Mouse (Mus musculus) limb, embryonic 14.5 days (tissue): Measurements from ENCODE around the gene Peak1. TPM values are rescaled to one million over a fixed set of nuclear protein-coding genes. Genes with fewer than 3 reads are reported as not detected.

Experiments used
- ATAC-seq: fragments of 200-750 bp; cut with Nextera tagmentation; 2 replicates; pipeline ENCODE4 v1.8.0; 2017; ENCODE audit warnings: low read depth, moderate number of reproducible peaks, moderate TSS enrichment; ENCODE audit not compliant: low FRiP score
- DNase-seq: peaks from one replicate; pipeline ENCODE4 v3.0.0-alpha.2; 2015; ENCODE audit warnings: low spot score
- H3K27ac ChIP-seq: fragments of 300-500 bp; sonication (generic); replicated peaks from 2 replicates; pipeline ENCODE4 v1.5.1; 2014; ENCODE audit warnings: low read depth, mild to moderate bottlenecking, low read length, moderate library complexity, mixed read lengths
- H3K27me3 ChIP-seq: fragments of 300-500 bp; sonication (generic); 2 replicates; pipeline ENCODE4 v1.6.1; 2014; ENCODE audit warnings: low read length, mixed read lengths; ENCODE audit not compliant: control insufficient read depth, insufficient read depth
- H3K36me3 ChIP-seq: fragments of 300-500 bp; sonication (generic); 2 replicates; pipeline ENCODE4 v1.6.1; 2014; ENCODE audit warnings: mild to moderate bottlenecking, low read length, moderate library complexity, mixed read lengths; ENCODE audit not compliant: control insufficient read depth, insufficient read depth
- H3K4me1 ChIP-seq: fragments of 300-500 bp; sonication (generic); 2 replicates; pipeline ENCODE4 v1.6.1; 2014; ENCODE audit warnings: antibody characterized with exemption, low read length, mixed read lengths; ENCODE audit not compliant: control insufficient read depth, insufficient read depth
- H3K4me2 ChIP-seq: fragments of 300-500 bp; sonication (generic); replicated peaks from 2 replicates; pipeline ENCODE4 v1.6.1; 2014; ENCODE audit warnings: low read depth, mild to moderate bottlenecking, low read length, moderate library complexity; ENCODE audit not compliant: severe bottlenecking
- H3K4me3 ChIP-seq: fragments of 300-500 bp; sonication (generic); replicated peaks from 2 replicates; pipeline ENCODE4 v1.5.1; 2014; ENCODE audit warnings: low read length
- H3K9ac ChIP-seq: fragments of 300-500 bp; sonication (generic); 2 replicates; pipeline ENCODE4 v1.6.1; 2014; ENCODE audit warnings: mild to moderate bottlenecking, low read depth, low read length, moderate library complexity; ENCODE audit not compliant: severe bottlenecking
- H3K9me3 ChIP-seq: fragments of 300-500 bp; sonication (generic); 2 replicates; pipeline ENCODE4 v1.6.1; 2016; ENCODE audit warnings: low read length; ENCODE audit not compliant: control insufficient read depth
- POLR2A ChIP-seq: fragments of 200-500 bp; IDR thresholded peaks from 2 replicates; pipeline ENCODE4 v1.8.0; 2012; ENCODE audit warnings: inconsistent platforms, mild to moderate bottlenecking, moderate library complexity, borderline replicate concordance; ENCODE audit not compliant: insufficient read depth, insufficient read length; ENCODE audit errors: extremely low read depth
- WGBS: fragments of 180-500 bp; shearing (Covaris S2); extraction: QIAGEN DNeasy Blood & Tissue Kit; methylation state at CpG from one replicate; pipeline ENCODE4 v1.1.7; 2014; 5-methylcytosine and 5-hydroxymethylcytosine counted together
- polyA plus RNA-seq, 2 experiments: library from polyadenylated mRNA; depleted of rRNA in 1 of 2; stranded (reverse) in 1 of 2; unstranded in 1 of 2; fragments of >200 nt; fragmentation: Nextera tagmentation in 1 of 2; extraction: Ambion mirVana in 1 of 2; gene quantifications; 2 replicates each; pipeline versions ENCODE4 v1.2.1 to v1.2.3; 2012 to 2014

Gene Peak1
- polyA plus RNA-seq, 2 experiments: 11.5 to 18.3 TPM

DNA sequence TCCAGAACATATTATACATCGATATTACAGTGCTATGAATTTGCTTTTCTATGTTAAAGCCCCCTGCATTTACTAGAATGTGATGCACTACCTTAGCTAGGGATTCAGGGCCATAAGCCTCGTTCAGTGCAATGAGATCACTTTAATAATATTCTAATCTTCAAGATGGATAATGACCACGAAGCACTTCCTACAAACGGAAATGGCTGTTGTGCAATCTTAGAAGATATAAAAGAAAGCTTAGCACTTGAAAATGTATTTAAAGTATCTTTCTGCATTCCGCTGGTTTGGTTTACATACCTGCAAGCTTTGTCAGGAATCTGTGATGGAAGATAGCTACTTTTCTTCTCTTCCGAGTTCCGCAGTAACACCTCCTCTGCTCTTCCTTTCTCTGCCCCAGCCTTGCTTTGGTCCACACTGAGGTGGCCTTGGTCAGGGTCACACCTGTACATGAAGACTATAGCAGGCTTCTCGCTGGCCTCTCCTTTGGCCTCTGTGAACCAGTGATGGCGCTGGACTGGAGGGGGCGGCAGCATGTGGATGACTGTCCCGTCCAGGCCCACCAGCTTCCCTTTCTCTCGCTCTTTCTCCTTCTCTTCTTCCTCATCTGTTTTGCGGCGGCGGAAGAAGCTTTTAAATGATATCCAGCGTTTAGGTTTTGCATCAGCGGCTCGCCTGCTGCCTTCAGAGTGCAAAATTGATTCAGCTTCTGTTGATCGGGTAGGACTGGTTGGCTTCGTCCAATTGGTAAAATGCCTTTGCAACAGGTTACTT, 160.5 kb downstream of the Peak1 start:
- Histone ChIP-seq H3K4me3 (no peak overlapping the region), H3K27ac (no peak overlapping the region), H3K4me1 (no peaks in the 10 kb centered on the region), H3K9me3 (peaks cover 6% of the 10 kb centered on the region), H3K4me2 (no peak overlapping the region), H3K9ac (no peak overlapping the region), H3K27me3 (no peaks in the 10 kb centered on the region), H3K36me3 (peaks cover 11% of the 10 kb centered on the region; the same call in 1 of the 2 replicates)
- WGBS: 93% methylated on average over 20 of the region's 20 CpGs
- ATAC-seq (no peak), DNase-seq (no peak)
- no peak for TF ChIP-seq POLR2A

DNA sequence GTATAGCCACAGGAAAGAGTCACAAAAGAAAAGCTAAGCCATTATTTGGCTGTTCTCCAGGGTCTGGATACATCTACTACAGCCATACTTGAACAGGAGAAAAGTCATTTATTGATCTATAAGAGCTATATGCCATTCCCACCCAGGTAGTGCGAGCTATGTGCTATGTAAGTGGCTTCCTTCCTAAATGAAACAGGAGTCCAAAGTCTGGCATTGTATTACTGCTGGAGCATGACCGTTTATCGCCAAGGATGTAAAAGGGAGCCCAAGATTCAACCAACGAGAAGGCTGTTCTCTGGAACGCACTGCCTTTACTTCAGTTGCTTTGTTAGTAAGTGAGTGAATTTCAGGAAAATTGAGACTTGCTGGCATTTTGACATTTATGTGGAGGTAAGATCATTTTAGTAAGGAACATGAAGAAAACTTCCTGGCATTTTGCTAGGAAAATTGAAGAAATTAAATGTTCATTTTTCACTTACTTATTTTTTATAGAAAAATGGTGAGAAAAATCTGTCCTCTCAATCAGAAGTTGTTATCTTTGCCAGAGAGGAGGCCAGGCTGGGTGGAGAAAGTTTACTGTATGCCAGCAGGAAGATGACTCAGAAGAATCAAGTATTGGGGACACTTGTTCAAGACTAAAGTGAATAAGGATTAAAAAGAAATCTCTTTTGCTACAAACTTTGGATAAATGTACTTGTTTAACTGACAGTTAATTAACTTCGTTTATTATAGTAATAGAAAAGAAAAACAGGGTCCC, 162.0 kb downstream of the Peak1 start:
- no peaks in the 10 kb centered on the region for H3K27me3 ChIP-seq
- H3K36me3 ChIP-seq: peaks cover 11% of the 10 kb centered on the region; the same call in 1 of the 2 replicates
- no peak for TF ChIP-seq POLR2A
- ATAC-seq (no peak), DNase-seq (no peak)
- no peaks in the 10 kb centered on the region for H3K4me1 ChIP-seq
- WGBS: 75% methylated on average over 6 of the region's 6 CpGs
- H3K4me2 ChIP-seq: no peak overlapping the region
- H3K27ac ChIP-seq: no peak overlapping the region
- no peak overlapping the region for H3K9ac ChIP-seq
- peaks cover 6% of the 10 kb centered on the region for H3K9me3 ChIP-seq
- no peak overlapping the region for H3K4me3 ChIP-seq

DNA sequence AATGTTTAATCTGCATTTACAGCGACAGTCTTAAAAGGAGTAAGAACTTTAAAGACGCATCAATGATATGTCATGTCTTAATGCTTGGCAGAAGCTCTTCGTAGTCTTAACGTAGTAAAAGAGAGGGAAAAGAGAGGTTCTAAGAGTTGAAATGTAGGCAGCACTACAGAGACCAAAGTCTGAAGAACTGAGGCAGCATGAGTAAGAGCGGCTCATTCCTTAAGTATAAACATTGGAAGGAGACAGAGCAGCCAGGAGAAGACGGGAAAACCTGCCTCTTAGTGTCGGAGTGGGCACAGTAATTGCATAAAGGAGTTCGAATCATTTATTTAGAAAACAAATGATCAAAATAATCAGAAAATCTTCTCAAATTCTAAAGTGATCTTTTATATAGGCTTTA, 173.5 kb downstream of the Peak1 start:
- Histone ChIP-seq H3K4me1 (no peaks in the 10 kb centered on the region), H3K9ac (no peak overlapping the region), H3K4me3 (no peak overlapping the region), H3K9me3 (no peaks in the 10 kb centered on the region), H3K36me3 (0 out of 2 replicates have a peak, but pooled peaks cover 5% of the 10 kb centered on the region), H3K4me2 (no peak overlapping the region), H3K27ac (no peak overlapping the region), H3K27me3 (no peaks in the 10 kb centered on the region)
- WGBS: 77% methylated on average over 8 of the region's 8 CpGs
- no peak for TF ChIP-seq POLR2A
- no peak for DNase-seq
- ATAC-seq: no peak

DNA sequence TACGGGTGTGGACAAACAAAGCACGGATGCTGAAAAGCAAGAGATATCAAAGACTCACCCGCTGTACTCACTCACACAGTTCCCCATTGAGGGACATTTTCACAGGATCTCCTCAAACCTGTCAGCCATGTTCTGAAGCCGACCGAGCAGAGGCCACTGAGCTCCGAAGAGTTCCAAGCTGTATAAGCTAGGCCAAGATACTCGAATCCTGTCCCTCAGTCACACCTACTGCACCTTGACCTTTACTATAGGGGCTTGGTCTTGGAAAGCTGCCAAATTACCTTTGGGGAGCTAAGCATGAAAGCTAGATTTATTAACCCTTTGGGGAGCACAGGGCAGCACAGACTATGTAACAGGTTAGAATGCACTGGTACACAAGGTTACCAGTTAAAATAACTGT, 174.0 kb downstream of the Peak1 start:
- 76% methylated on average over 7 of the region's 7 CpGs for WGBS
- no peak for ATAC-seq
- Histone ChIP-seq H3K4me1 (no peaks in the 10 kb centered on the region), H3K9me3 (no peaks in the 10 kb centered on the region), H3K4me3 (no peak overlapping the region), H3K27ac (no peak overlapping the region), H3K36me3 (0 out of 2 replicates have a peak, but pooled peaks cover 5% of the 10 kb centered on the region), H3K27me3 (no peaks in the 10 kb centered on the region), H3K4me2 (no peak overlapping the region), H3K9ac (no peak overlapping the region)
- no peak for TF ChIP-seq POLR2A
- no peak for DNase-seq

DNA sequence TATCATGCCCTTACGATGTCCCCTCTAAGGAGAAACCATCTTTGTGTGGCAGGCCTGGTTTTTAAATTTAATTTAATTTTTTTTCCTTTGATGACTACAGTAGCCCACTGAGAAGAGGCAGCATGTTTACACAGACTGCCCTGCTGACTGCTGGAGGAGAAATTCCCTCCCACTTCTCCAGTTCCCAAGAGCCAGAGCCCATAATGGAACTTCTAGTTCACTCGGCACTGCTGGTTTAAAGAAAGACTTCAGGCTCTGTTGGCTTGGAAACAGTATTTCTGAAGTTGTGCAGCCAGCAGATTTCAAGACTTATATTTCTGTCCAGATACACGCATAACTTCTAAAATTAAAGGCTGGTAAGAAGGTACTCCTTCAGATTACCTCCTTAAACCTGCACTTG, 175.2 kb downstream of the Peak1 start:
- Histone ChIP-seq H3K4me1 (no peaks in the 10 kb centered on the region), H3K4me3 (no peak overlapping the region), H3K27ac (no peak overlapping the region), H3K27me3 (no peaks in the 10 kb centered on the region), H3K36me3 (0 out of 2 replicates have a peak, but pooled peaks cover 5% of the 10 kb centered on the region), H3K9me3 (no peaks in the 10 kb centered on the region), H3K4me2 (no peak overlapping the region), H3K9ac (no peak overlapping the region)
- no peak for DNase-seq
- ATAC-seq: no peak
- TF ChIP-seq POLR2A: no peak
- WGBS: 63% methylated on average over 3 of the region's 3 CpGs
